Mouse (Mus musculus) CH12.LX (cell line): ENCODE measurements around the gene Etfbkmt.

Experiments used
- CTCF ChIP-seq, 2 experiments: IDR thresholded peaks in 1 of 2; conservative IDR thresholded peaks in 1 of 2; 2 replicates each; pipeline ENCODE4 v1.5.1; 2011 to 2012; ENCODE audit warnings: low read depth in 2 of 2, low read length in 2 of 2, improper control_type of control experiment in 1 of 2, inconsistent platforms in 1 of 2, mild to moderate bottlenecking in 1 of 2, moderate library complexity in 1 of 2
- MAFK ChIP-seq: IDR thresholded peaks from 2 replicates; pipeline ENCODE4 v1.6.1; 2011; ENCODE audit warnings: low read length, improper control_type of control experiment; ENCODE audit not compliant: insufficient replicate concordance
- POLR2AphosphoS2 ChIP-seq: IDR thresholded peaks from 2 replicates; pipeline ENCODE4 v1.6.1; 2011; ENCODE audit warnings: low read depth, low read length, improper control_type of control experiment
- TCF12 ChIP-seq: IDR thresholded peaks from 2 replicates; pipeline ENCODE4 v1.6.1; 2014; ENCODE audit warnings: low read depth, mild to moderate bottlenecking, inconsistent platforms, low read length, improper control_type of control experiment

- TF ChIP-seq MAFK (no peak), POLR2AphosphoS2 (no peak), CTCF (conservative IDR thresholded peaks at IDR 0.05 in 1 of 2, IDR thresholded peaks at IDR 0.05 in 1 of 2; ENCODE audit: low read depth in 2 of 2, low read length in 2 of 2) (no peak), TCF12 (peak; percentile 74)
Observed at GRCm38 (mm10) chr6:149097276-149097675, 42.4 kb upstream of the Etfbkmt start.
